Mouse (Mus musculus): ENCODE measurements around the gene Adgrg2. TPM values are rescaled to one million over a fixed set of nuclear protein-coding genes. Genes with fewer than 3 reads are reported as not detected.

The Adgrg2 gene
- total and polyA plus RNA-seq, 3 experiments = 0.80 to 1.2 (median 0.93) TPM

GRCm38 (mm10) chrX:160502048-160503041, 111.9 kb downstream of the Adgrg2 start, which contains the start of gene Phka2:
TSS of gene Phka2 (plus strand) at chrX:160502166.
- 0 out of 2 replicates have a peak, but pooled peaks have one; percentile 13 for TF ChIP-seq CTCF (IDR thresholded peaks at IDR 0.05)
- TF ChIP-seq EP300 (IDR thresholded peaks at IDR 0.05; ENCODE audit: insufficient read depth, low read depth, low read length) = no peak
- peak; percentile 39; the same call in 1 of the 2 replicates for TF ChIP-seq POLR2A (IDR thresholded peaks at IDR 0.05; ENCODE audit: insufficient read depth, low read depth, low read length)
- Histone ChIP-seq H3K4me3 (peak within 1 kb of the TSS; percentile 79), H3K27ac (peak within 1 kb of the TSS; percentile 94), H3K9ac (ENCODE audit: low read depth, low read length) (peak within 1 kb of the TSS; percentile 90), H3K27me3 (ENCODE audit: control insufficient read depth, insufficient read depth, low read length) (no peaks in the 10 kb centered on the region), H3K4me1 (ENCODE audit: control insufficient read depth, insufficient read depth, low read length) (no peaks in the 10 kb centered on the region; the same call in 1 of the 2 replicates), H3K36me3 (ENCODE audit: control insufficient read depth, insufficient read depth, low read length) (no peaks in the 10 kb centered on the region), H3K79me2 (replicated peaks; ENCODE audit: control insufficient read depth, insufficient read depth, low read length) (no peaks in the 10 kb centered on the region)
- intact Hi-C loops (cut with DNase I) = loop anchor here (5.0 to 10.0 kb wide), 2 partner anchors 265 to 368 kb away; partner anchors contain the start of genes Pdha1 and Rs1
- DNase-seq = peak; percentile 88 to 90
- 14% methylated on average over 61 of the region's 61 CpGs for WGBS

- no peak overlapping the region for H3K4me3 ChIP-seq
- H3K9ac ChIP-seq (ENCODE audit: low read depth, low read length) = no peak overlapping the region
- H3K27ac ChIP-seq = no peak overlapping the region
- WGBS = 42% methylated on average over 1 of the region's 1 CpGs
- H3K79me2 ChIP-seq (replicated peaks; ENCODE audit: control insufficient read depth, insufficient read depth, low read length) = no peaks in the 10 kb centered on the region
- H3K27me3 ChIP-seq (ENCODE audit: control insufficient read depth, insufficient read depth, low read length) = no peaks in the 10 kb centered on the region
- no peaks in the 10 kb centered on the region for H3K4me1 ChIP-seq (ENCODE audit: control insufficient read depth, insufficient read depth, low read length)
- H3K36me3 ChIP-seq (ENCODE audit: control insufficient read depth, insufficient read depth, low read length) = no peaks in the 10 kb centered on the region
- DNase-seq = no peak
- intact Hi-C loops (cut with DNase I) = loop anchor here (10.0 kb wide), 1 partner anchor 374 kb away; the partner anchor contains the start of gene Pdha1
- no peak for TF ChIP-seq EP300 (IDR thresholded peaks at IDR 0.05; ENCODE audit: insufficient read depth, low read depth, low read length)
- no peak for TF ChIP-seq CTCF (IDR thresholded peaks at IDR 0.05)
- TF ChIP-seq POLR2A (IDR thresholded peaks at IDR 0.05; ENCODE audit: insufficient read depth, low read depth, low read length) = no peak
Measured at GRCm38 (mm10) chrX:160509046-160509445, 118.6 kb downstream of the Adgrg2 start.

- 31% methylated on average over 2 of the region's 2 CpGs for WGBS
Measured at GRCm38 (mm10) chrX:160510197-160510596, 119.7 kb downstream of the Adgrg2 start.

GRCm38 (mm10) chrX:160516027-160516426, 125.5 kb downstream of the Adgrg2 start:
- TF ChIP-seq EP300 (IDR thresholded peaks at IDR 0.05; ENCODE audit: insufficient read depth, low read depth, low read length) (no peak), POLR2A (IDR thresholded peaks at IDR 0.05; ENCODE audit: insufficient read depth, low read depth, low read length) (no peak), CTCF (IDR thresholded peaks at IDR 0.05) (no peak)
- Histone ChIP-seq H3K79me2 (replicated peaks; ENCODE audit: control insufficient read depth, insufficient read depth, low read length) (no peaks in the 10 kb centered on the region), H3K4me1 (ENCODE audit: control insufficient read depth, insufficient read depth, low read length) (no peaks in the 10 kb centered on the region), H3K36me3 (ENCODE audit: control insufficient read depth, insufficient read depth, low read length) (no peaks in the 10 kb centered on the region), H3K9ac (ENCODE audit: low read depth, low read length) (no peak overlapping the region), H3K27ac (no peak overlapping the region), H3K4me3 (no peak overlapping the region), H3K27me3 (ENCODE audit: control insufficient read depth, insufficient read depth, low read length) (no peaks in the 10 kb centered on the region)
- DNase-seq = no peak
- intact Hi-C loops (cut with DNase I) = no loop called here

More at GRCm38 (mm10) chrX:160510197-160510596, 119.7 kb downstream of the Adgrg2 start:
- Histone ChIP-seq H3K27me3 (ENCODE audit: control insufficient read depth, insufficient read depth, low read length) (no peaks in the 10 kb centered on the region), H3K27ac (no peak overlapping the region), H3K9ac (ENCODE audit: low read depth, low read length) (no peak overlapping the region), H3K4me3 (no peak overlapping the region), H3K79me2 (replicated peaks; ENCODE audit: control insufficient read depth, insufficient read depth, low read length) (no peaks in the 10 kb centered on the region), H3K4me1 (ENCODE audit: control insufficient read depth, insufficient read depth, low read length) (no peaks in the 10 kb centered on the region), H3K36me3 (ENCODE audit: control insufficient read depth, insufficient read depth, low read length) (no peaks in the 10 kb centered on the region)
- intact Hi-C loops (cut with DNase I) = no loop called here
- no peak for TF ChIP-seq CTCF (IDR thresholded peaks at IDR 0.05)
- no peak for TF ChIP-seq EP300 (IDR thresholded peaks at IDR 0.05; ENCODE audit: insufficient read depth, low read depth, low read length)
- no peak for TF ChIP-seq POLR2A (IDR thresholded peaks at IDR 0.05; ENCODE audit: insufficient read depth, low read depth, low read length)
- no peak for DNase-seq

- Histone ChIP-seq H3K4me1 (ENCODE audit: control insufficient read depth, insufficient read depth, low read length) (peaks cover 1% of the 10 kb centered on the region; the same call in 1 of the 2 replicates), H3K27ac (no peak overlapping the region), H3K27me3 (ENCODE audit: control insufficient read depth, insufficient read depth, low read length) (no peaks in the 10 kb centered on the region), H3K36me3 (ENCODE audit: control insufficient read depth, insufficient read depth, low read length) (no peaks in the 10 kb centered on the region), H3K4me3 (no peak overlapping the region), H3K79me2 (replicated peaks; ENCODE audit: control insufficient read depth, insufficient read depth, low read length) (no peaks in the 10 kb centered on the region), H3K9ac (ENCODE audit: low read depth, low read length) (no peak overlapping the region)
- peak in 1 of 2 experiments; percentile 32 for DNase-seq
- intact Hi-C loops (cut with DNase I) = no loop called here
- no peak for TF ChIP-seq CTCF (IDR thresholded peaks at IDR 0.05)
- no peak for TF ChIP-seq POLR2A (IDR thresholded peaks at IDR 0.05; ENCODE audit: insufficient read depth, low read depth, low read length)
- no peak for TF ChIP-seq EP300 (IDR thresholded peaks at IDR 0.05; ENCODE audit: insufficient read depth, low read depth, low read length)
- WGBS = 36% methylated on average over 2 of the region's 2 CpGs
Measured at GRCm38 (mm10) chrX:160542772-160543171, 152.3 kb downstream of the Adgrg2 start.

Other genes with a start within 250 kb of the Adgrg2 start
- 10 to 100 TPM in 1 of 2 experiments, 1 to 10 TPM in 1; 7.2 to 12.8 TPM for gene Phka2, start 111.5 kb downstream of the Adgrg2 start, total RNA-seq (2021)
- gene Phka2, start 111.5 kb downstream of the Adgrg2 start, polyA plus RNA-seq (2012; rRNA removed) = 12.9 and 18.2 TPM in 2 replicates